Mouse (Mus musculus): ENCODE measurements around the gene Negr1. TPM values are rescaled to one million over a fixed set of nuclear protein-coding genes. Genes with fewer than 3 reads are reported as not detected.
A peak's percentile ranks its signal among the peaks of the same experiment; 100 is the strongest.

Gene Negr1
- total RNA-seq, 2 experiments from 2014 or later = 206 to 222 TPM

DNA sequence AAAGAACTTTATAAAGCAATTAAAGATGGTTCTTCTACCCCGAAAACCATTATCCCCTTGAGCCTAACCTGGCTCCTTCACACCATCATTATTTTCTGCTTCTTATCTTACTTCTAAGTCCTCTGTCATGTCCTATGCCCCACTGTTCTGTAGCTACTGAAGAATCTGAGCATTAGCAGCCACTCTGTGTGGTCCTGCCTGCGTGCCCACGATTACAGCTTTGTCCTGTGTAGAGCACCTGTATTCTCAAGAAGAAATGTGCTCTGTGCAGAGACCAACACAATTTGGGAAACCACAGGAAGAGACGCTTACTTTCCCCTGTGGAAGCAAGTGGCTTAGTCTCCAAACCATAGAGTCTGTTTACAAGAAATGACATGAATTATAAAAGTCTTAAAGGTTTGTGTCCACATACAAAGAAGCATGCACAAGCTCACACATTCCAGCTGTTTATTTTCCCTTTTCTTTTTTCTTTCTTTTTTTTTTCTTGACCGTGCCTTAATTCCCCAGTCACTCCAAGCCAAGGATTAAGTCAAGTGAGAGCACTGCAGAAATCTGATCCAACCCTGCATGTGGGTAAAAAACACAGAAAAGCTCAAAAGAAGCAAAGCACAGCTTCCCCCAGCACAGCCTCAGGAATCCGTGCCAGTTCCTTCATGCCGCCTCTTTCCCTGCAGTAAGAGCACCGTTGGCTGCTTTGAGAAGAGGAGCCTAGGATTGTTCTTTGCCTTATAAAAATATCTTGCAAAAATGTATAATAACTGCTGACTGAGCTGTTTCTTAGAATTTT lies 627.5 kb downstream of the Negr1 start:
- intact Hi-C loops (cut with DNase I) = no loop called here
- no peak for DNase-seq (ENCODE audit: extremely low spot score in 1 of 2, low spot score in 2 of 2)
- TF ChIP-seq CTCF (IDR thresholded peaks at IDR 0.05) = no peak
- Histone ChIP-seq H3K4me3 (no peak overlapping the region), H3K27ac (no peak overlapping the region; the same call in 1 of the 2 replicates)

DNA sequence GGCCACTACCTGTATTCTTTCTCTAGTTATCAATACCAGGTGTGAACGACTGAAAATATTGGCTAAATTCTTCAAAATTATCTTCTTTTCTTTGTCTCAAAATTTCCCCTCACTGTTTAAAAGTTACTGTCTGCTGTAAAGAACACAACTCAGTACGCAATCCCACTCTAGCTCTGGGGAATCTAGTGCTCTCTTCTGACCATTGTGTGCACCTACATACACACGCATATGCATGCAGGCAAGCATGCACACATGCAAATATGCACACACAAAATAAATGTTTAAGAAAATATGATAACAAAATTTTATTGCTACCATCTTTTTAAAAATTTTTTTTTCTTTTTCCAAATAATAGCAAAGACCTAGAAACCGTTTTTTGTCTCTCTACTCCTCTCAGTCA lies 628.2 kb downstream of the Negr1 start:
- no peak for DNase-seq (ENCODE audit: extremely low spot score in 1 of 2, low spot score in 2 of 2)

DNA sequence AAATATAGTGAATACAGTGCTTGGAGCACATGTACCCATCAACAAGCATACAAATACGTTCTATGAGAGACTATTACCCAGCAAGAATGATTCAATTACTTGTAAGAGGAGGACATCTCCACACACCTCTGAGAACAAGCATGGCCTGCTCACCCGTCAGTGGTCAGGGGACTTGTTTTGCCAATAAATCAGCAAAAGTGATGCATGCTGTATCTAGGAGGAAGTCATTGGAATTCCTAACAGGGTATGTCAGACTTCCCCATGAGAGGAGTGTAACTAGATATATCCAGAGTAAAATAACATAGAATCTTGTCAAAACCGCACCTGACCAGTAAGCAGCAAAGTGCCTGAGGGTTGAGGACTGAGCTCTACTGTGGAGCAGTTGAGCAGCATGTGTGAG lies 629.0 kb downstream of the Negr1 start:
- Histone ChIP-seq H3K4me3 (no peak overlapping the region), H3K27ac (no peak overlapping the region)
- intact Hi-C loops (cut with DNase I) = no loop called here
- no peak for TF ChIP-seq CTCF (IDR thresholded peaks at IDR 0.05)
- no peak for DNase-seq (ENCODE audit: extremely low spot score in 1 of 2, low spot score in 2 of 2)

More for the DNA sequence above, 628.2 kb downstream of the Negr1 start:
- Histone ChIP-seq H3K4me3 (no peak overlapping the region), H3K27ac (no peak overlapping the region)
- no peak for TF ChIP-seq CTCF (IDR thresholded peaks at IDR 0.05)
- intact Hi-C loops (cut with DNase I) = no loop called here

DNA sequence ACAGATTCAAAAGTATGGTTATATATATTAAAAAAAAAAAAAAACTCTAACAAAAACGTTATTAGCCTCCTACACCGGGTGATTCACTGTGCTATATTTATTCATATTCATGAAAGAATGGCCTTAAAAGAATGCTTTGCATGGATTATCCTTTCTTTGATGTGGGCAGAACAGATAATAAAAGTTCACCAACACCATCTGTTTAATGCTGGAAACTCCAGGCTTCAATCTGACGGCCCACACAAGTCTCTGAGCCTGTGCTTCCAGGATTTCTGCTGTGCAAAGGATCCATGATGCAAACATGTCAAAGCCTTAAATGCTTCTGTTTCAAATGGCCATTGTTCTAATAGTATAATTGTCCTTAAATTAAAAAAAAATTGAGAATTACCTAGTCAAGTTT lies 630.4 kb downstream of the Negr1 start:
- DNase-seq (ENCODE audit: extremely low spot score in 1 of 2, low spot score in 2 of 2) = no peak
- TF ChIP-seq CTCF (IDR thresholded peaks at IDR 0.05) = no peak
- Histone ChIP-seq H3K27ac (no peak overlapping the region), H3K4me3 (no peak overlapping the region)
- intact Hi-C loops (cut with DNase I) = no loop called here

DNA sequence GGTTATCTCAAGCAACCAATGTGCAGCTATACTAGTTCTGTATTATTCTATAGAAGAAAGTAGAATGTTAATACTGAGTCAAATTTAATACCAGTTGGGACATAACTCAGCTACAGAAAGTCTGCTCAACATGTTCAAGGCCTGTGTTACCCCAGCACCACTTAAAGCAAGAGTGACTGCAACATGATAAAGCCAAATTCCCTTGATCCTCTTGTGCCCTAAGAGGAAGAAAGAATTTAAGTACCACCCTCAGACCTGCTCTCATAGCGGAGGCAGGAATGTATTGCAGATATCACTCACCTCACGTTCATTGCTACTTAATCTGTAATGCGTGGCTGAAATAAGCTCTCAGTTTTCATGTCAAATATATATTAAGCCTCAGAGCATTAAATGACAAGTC lies 631.5 kb downstream of the Negr1 start:
- no peak overlapping the region for H3K27ac ChIP-seq
- intact Hi-C loops (cut with DNase I) = no loop called here
- DNase-seq (ENCODE audit: extremely low spot score in 1 of 2, low spot score in 2 of 2) = no peak
- TF ChIP-seq CTCF (IDR thresholded peaks at IDR 0.05) = no peak
- H3K4me3 ChIP-seq = no peak overlapping the region

DNA sequence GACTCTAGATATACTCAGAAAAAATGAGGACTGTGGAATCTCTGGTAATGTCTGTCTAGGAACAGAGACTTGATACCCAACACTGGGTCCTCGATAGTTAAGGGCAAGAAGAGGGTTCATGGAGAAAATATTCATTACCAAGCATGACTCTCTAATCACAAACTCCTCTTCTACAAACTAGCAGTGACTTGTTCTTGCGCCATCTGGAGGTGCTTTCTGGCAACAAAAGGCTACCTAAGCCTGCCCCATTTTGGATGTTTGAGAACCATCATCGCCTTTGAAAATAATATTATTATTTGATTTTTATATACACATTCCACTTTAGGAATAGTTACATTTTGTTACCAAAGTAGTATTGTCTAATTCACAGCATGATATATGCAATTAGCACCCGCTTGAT lies 637.1 kb downstream of the Negr1 start:
- intact Hi-C loops (cut with DNase I) = no loop called here
- Histone ChIP-seq H3K4me3 (no peak overlapping the region), H3K27ac (no peak overlapping the region)
- DNase-seq (ENCODE audit: extremely low spot score in 1 of 2, low spot score in 2 of 2) = no peak
- TF ChIP-seq CTCF (IDR thresholded peaks at IDR 0.05) = peak; percentile 3; the same call in 1 of the 2 replicates

DNA sequence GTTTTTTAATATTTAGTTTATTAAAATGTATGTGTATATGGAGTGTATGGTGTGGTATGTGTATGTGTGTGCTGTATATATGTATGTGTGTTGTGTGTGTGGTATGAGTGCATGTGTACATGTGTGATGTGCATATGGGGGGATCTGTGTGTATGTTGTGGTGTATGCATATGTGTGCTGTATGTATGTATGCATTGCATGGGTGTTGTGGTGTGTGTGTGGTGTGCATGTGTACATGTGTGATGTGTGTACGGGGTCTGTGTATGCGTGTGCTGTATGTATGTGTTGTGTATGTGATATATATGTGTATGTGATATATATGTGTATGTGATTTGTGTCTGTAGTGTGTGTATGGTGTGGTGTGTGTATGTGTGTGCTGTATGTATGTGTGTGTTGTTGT lies 640.1 kb downstream of the Negr1 start:
- Histone ChIP-seq H3K4me3 (no peak overlapping the region), H3K27ac (no peak overlapping the region)
- DNase-seq (ENCODE audit: extremely low spot score in 1 of 2, low spot score in 2 of 2) = no peak
- intact Hi-C loops (cut with DNase I) = no loop called here
- TF ChIP-seq CTCF (IDR thresholded peaks at IDR 0.05) = no peak

DNA sequence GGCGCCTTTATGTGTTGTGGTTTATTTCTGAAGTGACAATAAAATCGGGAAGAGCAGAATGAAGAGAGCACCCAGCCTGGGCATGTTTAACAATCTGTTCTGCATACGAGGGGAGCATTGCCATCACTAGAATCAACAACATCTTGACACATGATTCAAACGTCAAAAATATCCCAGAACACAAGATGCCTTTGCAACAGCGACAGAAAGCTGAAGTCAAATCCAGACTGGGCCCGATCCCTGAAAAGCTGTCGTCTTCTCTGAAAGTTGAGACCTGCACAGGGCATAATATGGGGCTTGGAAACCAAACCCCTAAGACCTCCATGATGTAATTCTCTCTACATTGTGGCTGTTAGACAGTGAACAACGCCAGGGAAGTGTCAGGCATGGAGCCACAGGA lies 642.0 kb downstream of the Negr1 start:
- no peak; the same call in 1 of the 2 replicates for TF ChIP-seq CTCF (IDR thresholded peaks at IDR 0.05)
- no peak for DNase-seq (ENCODE audit: extremely low spot score in 1 of 2, low spot score in 2 of 2)
- Histone ChIP-seq H3K27ac (peak overlapping the region; percentile 44), H3K4me3 (no peak overlapping the region)
- intact Hi-C loops (cut with DNase I) = no loop called here

DNA sequence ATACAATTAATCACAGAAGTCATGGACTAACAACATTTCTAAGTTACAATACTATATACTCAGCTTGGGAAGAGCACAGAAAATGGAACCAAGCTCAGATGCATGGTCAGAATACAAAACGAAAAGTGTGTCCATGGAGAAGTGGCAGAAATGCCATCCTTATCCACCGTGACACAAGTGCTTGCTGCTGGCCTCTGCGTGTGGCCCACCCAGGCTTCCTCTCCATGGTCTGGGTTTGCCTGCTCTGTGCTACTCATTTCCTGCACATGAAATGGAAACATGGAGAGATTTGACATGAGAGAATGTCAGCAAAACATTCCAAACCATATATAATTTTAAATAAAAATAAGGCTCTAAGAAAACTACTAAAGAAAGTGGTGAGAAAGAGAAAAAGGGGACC lies 645.2 kb downstream of the Negr1 start:
- DNase-seq (ENCODE audit: extremely low spot score in 1 of 2, low spot score in 2 of 2) = no peak
- TF ChIP-seq CTCF (IDR thresholded peaks at IDR 0.05) = no peak
- intact Hi-C loops (cut with DNase I) = no loop called here
- Histone ChIP-seq H3K27ac (no peak overlapping the region), H3K4me3 (no peak overlapping the region)

DNA sequence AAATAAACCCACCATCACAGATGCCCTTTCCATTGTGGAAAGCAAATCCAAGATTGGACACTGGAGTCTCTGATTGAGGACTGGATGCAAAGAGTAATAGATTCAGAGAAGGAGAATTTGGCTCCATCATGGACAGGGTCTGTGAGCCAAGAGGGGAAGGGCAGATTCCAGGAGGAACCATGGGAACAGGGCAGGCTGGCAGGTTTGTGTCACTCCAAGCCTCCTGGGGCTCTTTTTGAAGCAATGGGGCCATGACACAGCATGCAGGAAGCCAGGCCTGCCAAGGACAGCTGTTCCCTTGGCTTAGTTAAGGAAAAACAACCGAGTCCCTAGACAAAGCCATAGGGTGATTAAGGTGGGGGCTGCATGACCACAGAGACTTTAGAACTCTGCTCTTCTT lies 647.4 kb downstream of the Negr1 start:
- no peak for TF ChIP-seq CTCF (IDR thresholded peaks at IDR 0.05)
- no peak for DNase-seq (ENCODE audit: extremely low spot score in 1 of 2, low spot score in 2 of 2)
- no peak overlapping the region for H3K4me3 ChIP-seq
- H3K27ac ChIP-seq = no peak overlapping the region
- intact Hi-C loops (cut with DNase I) = no loop called here

DNA sequence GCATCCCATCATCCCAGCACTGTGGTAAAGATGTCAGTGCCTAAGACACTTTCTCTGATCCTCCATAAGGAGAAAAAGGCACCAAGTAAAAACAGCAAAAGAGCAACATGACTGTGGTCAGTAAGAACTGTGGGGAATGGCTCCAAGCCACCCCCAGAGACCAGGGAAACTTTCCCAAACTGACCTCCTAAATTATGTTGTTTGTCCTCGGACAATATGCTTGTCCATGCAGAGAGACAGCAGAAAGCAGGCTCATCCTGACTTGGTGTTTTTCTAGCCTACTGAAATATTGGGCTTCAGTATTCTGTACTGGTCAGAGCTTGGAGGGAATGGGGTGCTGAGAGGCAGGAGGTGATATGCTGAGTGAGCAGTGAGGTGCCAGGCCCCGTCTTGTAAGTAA lies 647.8 kb downstream of the Negr1 start:
- Histone ChIP-seq H3K27ac (no peak overlapping the region), H3K4me3 (no peak overlapping the region)
- TF ChIP-seq CTCF (IDR thresholded peaks at IDR 0.05) = no peak
- DNase-seq (ENCODE audit: extremely low spot score in 1 of 2, low spot score in 2 of 2) = no peak
- intact Hi-C loops (cut with DNase I) = no loop called here

DNA sequence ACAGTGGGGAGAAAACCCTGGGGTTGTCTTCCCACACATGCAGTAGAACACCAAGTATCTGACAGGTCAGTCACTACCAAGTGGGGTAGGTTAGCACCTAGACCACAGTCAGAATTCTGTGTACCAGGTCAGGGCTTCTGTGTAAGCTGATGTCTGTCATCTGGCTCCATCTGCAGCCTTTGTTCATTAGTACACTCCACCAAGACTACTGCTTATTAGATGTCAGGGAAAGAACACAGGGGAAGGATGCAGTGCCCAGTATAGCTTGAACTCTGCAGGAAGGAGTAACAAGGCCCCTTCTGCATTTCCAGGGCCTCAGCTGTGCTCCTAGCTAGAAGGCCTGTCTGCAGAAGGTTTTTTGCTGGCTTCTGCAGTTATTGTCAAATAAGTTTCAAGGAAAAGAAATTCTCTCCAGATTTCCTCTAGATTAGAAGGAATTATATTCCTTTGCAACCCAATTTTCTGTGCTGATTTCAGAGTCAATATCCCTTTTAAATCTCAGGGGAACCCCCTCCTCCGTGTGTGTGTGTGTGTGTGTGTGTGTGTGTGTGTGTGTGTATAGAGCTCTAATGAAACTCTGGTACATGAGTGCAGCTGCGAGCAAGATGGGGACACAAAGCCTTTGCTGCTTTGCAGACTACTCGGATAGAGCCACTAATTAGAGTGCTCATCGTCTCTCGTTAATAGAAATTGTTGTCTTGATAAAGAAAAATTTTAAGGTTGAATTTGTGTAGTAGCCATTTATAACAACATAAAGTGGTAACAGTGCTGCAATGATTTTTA lies 654.5 kb downstream of the Negr1 start:
- intact Hi-C loops (cut with DNase I) = loop anchor here (10.0 kb wide), 1 partner anchor 651 kb away; the partner anchor contains the start of gene Negr1
- TF ChIP-seq CTCF (IDR thresholded peaks at IDR 0.05) = no peak; the same call in none of the 2 replicates
- no peak overlapping the region for H3K4me3 ChIP-seq
- no peak overlapping the region for H3K27ac ChIP-seq
- no peak for DNase-seq (ENCODE audit: extremely low spot score in 1 of 2, low spot score in 2 of 2)
